ENCODE assay signal across 8 mouse cellular contexts in the genomic region with DNA sequence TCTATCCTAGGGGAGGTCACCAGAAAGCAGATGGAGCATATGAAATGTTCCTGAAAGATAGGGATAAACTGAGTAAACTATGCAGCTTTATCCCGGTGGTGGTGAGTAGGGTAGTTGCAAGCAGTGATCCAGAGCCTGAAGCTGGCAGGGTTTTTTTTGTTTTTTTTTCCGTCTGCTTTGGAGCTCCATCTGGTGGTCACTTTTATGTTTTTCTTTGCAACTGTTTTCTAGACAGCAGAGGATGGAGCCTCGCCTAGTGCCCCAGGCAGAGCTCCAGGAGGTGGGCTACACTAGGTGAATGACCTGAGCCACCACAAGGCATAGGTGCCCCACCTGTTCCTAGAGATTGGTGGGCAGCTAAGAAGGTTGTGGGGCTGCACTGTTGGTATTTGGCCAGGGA. TPM values are rescaled to one million over a fixed set of nuclear protein-coding genes. Genes with fewer than 3 reads are reported as not detected.
DNase-seq lines count a peak whose midpoint lies in the region; ATAC-seq and TF ChIP-seq lines count a peak whose summit lies in the region.

No protein-coding gene starts in this region.

- no peaks in the 10 kb centered on the region for H3K36me3 ChIP-seq in G1E (replicated peaks)
- H3K36me3 ChIP-seq in hindbrain, embryonic 11.5 days (ENCODE audit: control insufficient read depth, insufficient read depth, low read length) = no peaks in the 10 kb centered on the region
- H3K36me3 ChIP-seq in limb, embryonic 11.5 days (ENCODE audit: control insufficient read depth, insufficient read depth, low read length) = no peaks in the 10 kb centered on the region
- H3K36me3 ChIP-seq in neural tube, embryonic 12.5 days = no peaks in the 10 kb centered on the region

- H3K4me2 ChIP-seq in hindbrain, embryonic 11.5 days (replicated peaks; ENCODE audit: low read depth, low read length) = no peak overlapping the region
- H3K4me2 ChIP-seq in limb, embryonic 11.5 days (ENCODE audit: low read depth, severe bottlenecking) = no peak overlapping the region
- H3K4me2 ChIP-seq in neural tube, embryonic 12.5 days (replicated peaks) = no peak overlapping the region

- no peak overlapping the region for H3K4me3 ChIP-seq in left cerebral cortex, adult 2 months
- H3K4me3 ChIP-seq in G1E (ENCODE audit: low read depth, low read length) = no peak overlapping the region
- H3K4me3 ChIP-seq in hindbrain, embryonic 11.5 days (ENCODE audit: low read depth, low read length) = no peak overlapping the region
- H3K4me3 ChIP-seq in limb, embryonic 11.5 days (ENCODE audit: low read depth, low read length) = no peak overlapping the region
- H3K4me3 ChIP-seq in neural tube, embryonic 12.5 days = no peak overlapping the region

- intact Hi-C loops in left cerebral cortex, adult 2 months (cut with DNase I) = loop anchor here (2.0 to 5.0 kb wide), 2 partner anchors 120 to 137 kb away; partner anchors contain the start of genes Ess2 and Slc25a1
- intact Hi-C loops in left cerebral cortex, postnatal 10 days (cut with DNase I) = loop anchor here (5.0 kb wide), 1 partner anchor 120 kb away; the partner anchor contains the start of gene Slc25a1

- H3K9ac ChIP-seq in hindbrain, embryonic 11.5 days (ENCODE audit: low read depth, low read length) = no peak overlapping the region
- H3K9ac ChIP-seq in limb, embryonic 11.5 days (ENCODE audit: low read length) = no peak overlapping the region
- no peak overlapping the region for H3K9ac ChIP-seq in neural tube, embryonic 12.5 days

- H3K27me3 ChIP-seq in G1E (ENCODE audit: insufficient read depth, low read length) = peaks cover 8% of the 10 kb centered on the region; the same call in 1 of the 2 replicates
- no peaks in the 10 kb centered on the region for H3K27me3 ChIP-seq in hindbrain, embryonic 11.5 days (ENCODE audit: control insufficient read depth, insufficient read depth, low read length)
- 0 out of 2 replicates have a peak, but pooled peaks cover 2% of the 10 kb centered on the region for H3K27me3 ChIP-seq in limb, embryonic 11.5 days (ENCODE audit: control insufficient read depth, insufficient read depth, low read length)
- no peaks in the 10 kb centered on the region for H3K27me3 ChIP-seq in neural tube, embryonic 12.5 days (replicated peaks)

- peak; percentile 75 for TF ChIP-seq CTCF in left cerebral cortex, adult 2 months (IDR thresholded peaks at IDR 0.05)
- TF ChIP-seq CTCF in G1E (IDR thresholded peaks at IDR 0.05; ENCODE audit: low read depth, low read length) = peak; percentile 24; the same call in 1 of the 2 replicates

- no peak overlapping the region for H3K27ac ChIP-seq in left cerebral cortex, adult 2 months
- H3K27ac ChIP-seq in hindbrain, embryonic 11.5 days (ENCODE audit: low read depth, low read length) = no peak overlapping the region
- no peak overlapping the region for H3K27ac ChIP-seq in limb, embryonic 11.5 days (replicated peaks; ENCODE audit: low read depth, low read length)
- no peak overlapping the region for H3K27ac ChIP-seq in neural tube, embryonic 12.5 days

- DNase-seq in left cerebral cortex, adult 2 months (ENCODE audit: extremely low spot score in 1 of 2, low spot score in 2 of 2) = peak in 1 of 2 experiments; percentile 46
- DNase-seq in left cerebral cortex, postnatal 10 days (ENCODE audit: extremely low spot score in 1 of 2, low spot score in 2 of 2) = no peak
- peak; percentile 8 for DNase-seq in G1E (ENCODE audit: low spot score)
- DNase-seq in cerebellum, postnatal 14 days = peak; percentile 75 to 80
- peak; percentile 79 for DNase-seq in hindbrain, embryonic 11.5 days (ENCODE audit: low spot score)
- DNase-seq in limb, embryonic 11.5 days (ENCODE audit: low spot score) = peak; percentile 74
- no peak for DNase-seq in urinary bladder, postnatal 36 days (ENCODE audit: low spot score in 2 of 2)

- WGBS in hindbrain, embryonic 11.5 days = 2% methylated on average over 3 of the region's 3 CpGs
- 6% methylated on average over 3 of the region's 3 CpGs for WGBS in limb, embryonic 11.5 days
- WGBS in neural tube, embryonic 12.5 days = 1% methylated on average over 3 of the region's 3 CpGs

- no peaks in the 10 kb centered on the region for H3K9me3 ChIP-seq in G1E (replicated peaks)
- no peaks in the 10 kb centered on the region for H3K9me3 ChIP-seq in hindbrain, embryonic 11.5 days (ENCODE audit: control insufficient read depth, low read length)
- H3K9me3 ChIP-seq in limb, embryonic 11.5 days (ENCODE audit: control insufficient read depth, low read length) = no peaks in the 10 kb centered on the region
- H3K9me3 ChIP-seq in neural tube, embryonic 12.5 days = no peaks in the 10 kb centered on the region

- H3K4me1 ChIP-seq in G1E (ENCODE audit: insufficient read depth, low read depth, low read length) = no peaks in the 10 kb centered on the region
- H3K4me1 ChIP-seq in hindbrain, embryonic 11.5 days (replicated peaks; ENCODE audit: control insufficient read depth, insufficient read depth, low read length) = no peaks in the 10 kb centered on the region
- no peaks in the 10 kb centered on the region for H3K4me1 ChIP-seq in limb, embryonic 11.5 days (ENCODE audit: control insufficient read depth, insufficient read depth, low read length)
- no peaks in the 10 kb centered on the region for H3K4me1 ChIP-seq in neural tube, embryonic 12.5 days

- no peak for ATAC-seq in G1E (ENCODE audit: extremely low read depth, insufficient number of reproducible peaks, low FRiP score, poor library complexity, severe bottlenecking)
- ATAC-seq in hindbrain, embryonic 11.5 days (ENCODE audit: low FRiP score) = peak; percentile 54; the same call in 1 of the 2 replicates
- 0 out of 2 replicates have a peak, but pooled peaks have one; percentile 35 for ATAC-seq in limb, embryonic 11.5 days (ENCODE audit: insufficient number of reproducible peaks, low FRiP score, low TSS enrichment, low read depth)
- peak; percentile 53; the same call in 1 of the 2 replicates for ATAC-seq in neural tube, embryonic 12.5 days (ENCODE audit: low FRiP score, low read depth)

RNA-seq across cellular contexts. Expression of gene Dgcr6, which starts 5.0 kb away (rescaled TPM):
- total RNA-seq in left cerebral cortex, adult 2 months (2021) = 10 to 100 TPM; 96.1 to 96.8 TPM
- 100 to 1,000 TPM; 111 to 120 TPM for total RNA-seq in left cerebral cortex, postnatal 10 days (2021)
- 18.4 and 22.4 TPM in 2 replicates for total RNA-seq in G1E (2014; fragmentation: Nextera tagmentation)
- 14.1 and 19.6 TPM in 2 replicates for total RNA-seq in G1E (2017)
- polyA plus RNA-seq in G1E (2012) = 20.4 and 23.8 TPM in 2 replicates
- 128 and 130 TPM in 2 replicates for polyA plus RNA-seq in hindbrain, embryonic 11.5 days (2014; fragmentation: Nextera tagmentation; extraction: Ambion mirVana)
- 130 and 135 TPM in 2 replicates for polyA plus RNA-seq in limb, embryonic 11.5 days (2014; fragmentation: Nextera tagmentation; extraction: Ambion mirVana)
- polyA plus RNA-seq in neural tube, embryonic 12.5 days (2016; fragmentation: Nextera tagmentation; extraction: Ambion mirVana) = 162 and 171 TPM in 2 replicates

RNA-seq across cellular contexts. Expression of gene Prodh, which starts 42.3 kb away (rescaled TPM):
- total RNA-seq in left cerebral cortex, adult 2 months (2021) = 10 to 100 TPM; 38.9 to 40.8 TPM
- 10 to 100 TPM; 13.5 to 19.5 TPM for total RNA-seq in left cerebral cortex, postnatal 10 days (2021)
- total RNA-seq in G1E (2014; fragmentation: Nextera tagmentation) (2.0 and 8.1 TPM in 2 replicates), G1E (2017) (12.5 and 14.5 TPM in 2 replicates)
- 14.9 and 17.1 TPM in 2 replicates for polyA plus RNA-seq in G1E (2012)
- polyA plus RNA-seq in hindbrain, embryonic 11.5 days (2014; fragmentation: Nextera tagmentation; extraction: Ambion mirVana) = 7.8 and 8.3 TPM in 2 replicates
- 15.0 and 15.9 TPM in 2 replicates for polyA plus RNA-seq in limb, embryonic 11.5 days (2014; fragmentation: Nextera tagmentation; extraction: Ambion mirVana)
- 6.3 and 7.1 TPM in 2 replicates for polyA plus RNA-seq in neural tube, embryonic 12.5 days (2016; fragmentation: Nextera tagmentation; extraction: Ambion mirVana)

Comparison
In these comparisons a context has a peak if more than half of its experiments do, and no peak if none do; other contexts are left out.
1. DNase-seq: peak in G1E (single experiment), cerebellum, postnatal 14 days (2 of 2), hindbrain, embryonic 11.5 days (single experiment) and limb, embryonic 11.5 days (single experiment); none in left cerebral cortex, postnatal 10 days (0 of 2) and urinary bladder, postnatal 36 days (0 of 2).